Mouse (Mus musculus) left cerebral cortex, postnatal 25 days (tissue): ENCODE results near the gene Wdr24. TPM values are rescaled to one million over a fixed set of nuclear protein-coding genes. Genes with fewer than 3 reads are reported as not detected.
"Not testable (repeated sequence)": the region's sequence is repeated elsewhere in the genome, so short reads cannot be mapped to it uniquely, and the experiment has no call there.

Experiments
- DNase-seq, 2 experiments: peaks; one replicate each; pipeline ENCODE4 v3.0.0; 2022; ENCODE audit warnings: low spot score in 2 of 2, mixed read lengths in 1 of 2
- intact Hi-C: fragments of 180-260 bp; cut with DNase I; formaldehyde crosslinking; loops from one replicate; pipeline ENCODE4 v1.15.1; 2025
- total RNA-seq, 2 experiments: library from RNA; stranded (reverse); gene quantifications; 2 replicates each; pipeline ENCODE4 v1.2.3; 2021

Gene Wdr24
- total RNA-seq, 2 experiments from 2014 or later, result 25.1 to 25.4 TPM

DNA sequence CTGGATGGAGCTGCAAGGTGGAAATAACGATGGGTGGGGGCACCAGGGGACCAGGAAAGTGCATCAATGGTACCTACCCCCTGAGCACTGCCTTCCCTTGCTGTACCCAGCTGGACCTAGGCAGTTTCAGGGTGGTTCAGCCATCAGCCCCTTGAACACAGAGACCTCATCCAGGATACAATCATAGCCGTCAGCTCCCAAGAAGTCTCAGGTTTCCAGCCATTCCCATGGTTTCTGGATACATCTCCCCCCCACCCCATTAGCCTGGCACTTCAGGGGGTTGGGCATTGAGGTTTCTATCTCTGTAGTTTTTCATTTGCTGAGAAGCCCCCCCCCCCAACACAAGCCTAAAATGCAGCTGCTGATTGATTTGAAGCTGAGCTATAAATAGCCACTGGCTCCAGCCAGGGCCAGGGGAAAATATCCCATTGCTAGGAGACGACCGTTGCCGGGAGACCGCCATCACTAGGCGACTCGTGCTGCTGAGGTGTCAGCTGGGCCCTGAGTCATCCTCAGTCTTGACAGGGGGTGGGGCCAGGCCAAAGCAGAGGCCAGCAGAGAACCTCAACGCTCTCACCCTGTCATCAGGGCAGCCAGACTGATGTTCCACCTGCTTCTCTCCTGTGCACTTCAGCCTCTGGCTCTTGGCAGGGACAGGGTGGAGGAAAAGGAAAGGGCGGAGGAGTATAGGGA lies 20.5 kb upstream of the Wdr24 start:
- DNase-seq, result peak; percentile 88 to 94
- intact Hi-C loops, result loop anchor here (5.0 kb wide), 2 partner anchors 41 to 236 kb away; no protein-coding TSS in a partner anchor

DNA sequence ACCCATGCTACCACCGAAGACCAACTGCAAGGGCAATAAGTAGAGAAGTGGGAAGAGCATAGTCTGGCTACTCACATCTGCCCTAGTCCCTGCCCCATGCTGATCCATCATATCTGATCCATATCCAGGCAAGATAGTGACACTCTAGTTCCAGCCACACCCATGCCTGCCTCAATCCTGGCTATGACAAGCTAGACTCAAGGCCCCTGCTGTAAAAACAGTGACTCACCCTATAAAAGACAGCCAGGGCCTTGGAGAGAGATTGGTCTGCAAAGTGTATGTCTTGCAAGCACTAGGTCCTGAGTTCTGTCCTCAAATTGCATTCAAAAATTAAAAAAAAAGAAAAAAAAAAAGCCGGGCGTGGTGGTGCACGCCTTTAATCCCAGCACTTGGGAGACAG lies 16.9 kb upstream of the Wdr24 start:
- no peak for DNase-seq
- intact Hi-C loops, result loop anchor here (5.0 kb wide), 1 partner anchor 249 kb away; no protein-coding TSS in a partner anchor

- intact Hi-C loops, result loop anchor here (5.0 kb wide), 1 partner anchor 250 kb away; no protein-coding TSS in a partner anchor
- DNase-seq, result not testable (repeated sequence)
Observed at GRCm38 (mm10) chr17:25807452-25807851, 16.0 kb upstream of the Wdr24 start.

DNA sequence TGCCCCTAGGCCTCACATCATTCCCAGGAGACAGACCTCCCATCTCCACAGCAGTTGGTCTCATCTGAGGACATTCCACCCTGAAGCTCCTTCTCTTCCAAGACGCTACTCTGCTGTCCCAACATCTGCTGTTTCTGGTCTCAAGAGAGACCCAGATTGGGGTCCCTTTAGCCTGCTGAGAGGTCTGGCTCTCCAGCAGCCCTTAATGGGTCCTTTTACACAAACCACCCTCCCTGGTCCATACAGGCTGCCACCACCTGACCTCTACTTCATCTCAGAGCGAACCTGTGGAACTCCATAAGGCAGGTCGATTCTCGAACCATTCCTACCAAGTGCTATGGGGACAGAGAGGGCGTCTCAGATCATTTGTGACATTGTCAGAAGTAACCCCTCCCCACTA lies 15.4 kb upstream of the Wdr24 start:
- no peak for DNase-seq
- intact Hi-C loops, result loop anchor here (5.0 kb wide), 1 partner anchor 251 kb away; no protein-coding TSS in a partner anchor

DNA sequence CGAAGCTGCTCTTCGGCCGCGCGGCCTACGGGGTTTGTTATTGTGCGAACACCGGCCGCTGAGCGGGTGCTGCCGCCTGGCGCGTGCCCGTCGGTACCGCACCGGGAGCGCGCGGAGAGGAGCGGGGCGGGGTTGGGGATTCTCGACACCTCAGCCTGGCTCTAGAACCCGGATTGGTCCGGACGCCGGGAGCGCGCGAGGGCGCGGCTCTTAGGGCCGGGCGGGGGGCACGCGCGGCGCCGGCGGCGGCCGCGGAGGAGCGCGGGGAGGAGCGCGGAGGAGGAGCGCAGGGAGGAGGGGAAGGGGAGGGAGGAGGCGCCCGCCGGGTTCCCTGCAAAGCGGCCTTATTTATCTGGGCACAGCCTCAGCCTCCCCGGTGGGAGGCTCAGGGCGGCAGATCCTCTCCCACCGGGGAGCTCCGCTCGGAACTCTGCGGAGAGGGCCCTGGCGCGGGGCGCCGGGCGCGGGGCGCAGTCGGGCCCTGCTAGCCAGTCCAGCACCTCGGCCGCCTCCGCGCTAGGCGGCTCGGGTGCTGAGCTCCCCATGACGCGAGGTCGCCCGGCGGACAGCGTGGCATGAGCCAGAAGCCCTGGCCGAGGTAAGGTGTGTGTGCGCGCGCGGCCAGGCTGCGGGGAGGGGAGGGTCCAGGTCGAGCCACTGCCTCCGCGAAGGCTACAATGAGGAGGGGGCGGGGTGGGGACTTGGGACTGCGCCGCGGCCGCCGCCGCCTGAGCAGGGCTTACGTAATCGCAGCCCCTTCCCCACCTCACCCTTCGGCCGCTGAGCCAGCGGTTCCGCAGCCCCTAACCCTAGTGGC lies 14.4 kb upstream of the Wdr24 start, which contains the start of gene Fbxl16:
Gene Fbxl16, plus strand, starts transcription at position 297 of the 817 bp plus-strand sequence.
- DNase-seq, result peak; percentile 92 to 95
- intact Hi-C loops, result loop anchor here (5.0 kb wide), 1 partner anchor 252 kb away; no protein-coding TSS in a partner anchor

GRCm38 (mm10) chr17:25809606-25810340 lies 13.7 kb upstream of the Wdr24 start:
- intact Hi-C loops, result loop anchor here (5.0 kb wide), 1 partner anchor 252 kb away; no protein-coding TSS in a partner anchor
- peak in 1 of 2 experiments; percentile 60 for DNase-seq

DNA sequence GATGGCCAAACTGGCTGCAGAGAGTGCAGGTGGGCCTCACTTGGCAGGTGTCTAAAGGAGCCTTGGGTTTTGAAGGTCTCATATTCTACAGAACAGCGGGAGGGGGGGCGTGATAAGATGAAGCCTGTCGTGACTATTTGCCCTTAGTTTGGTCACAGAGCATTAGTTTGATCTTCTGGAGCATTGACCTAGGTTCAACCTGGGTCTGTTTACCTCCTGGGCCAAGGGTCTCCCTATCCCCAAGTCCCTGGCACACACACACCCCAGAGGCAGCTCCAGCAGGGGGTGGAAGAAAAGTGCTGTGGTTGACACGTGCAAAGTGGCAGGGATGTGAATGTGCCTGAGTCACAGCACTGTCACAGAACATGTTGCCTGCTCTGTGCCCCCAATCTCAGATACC lies 12.5 kb upstream of the Wdr24 start:
- intact Hi-C loops, result no loop called here
- DNase-seq, result no peak

- intact Hi-C loops, result loop anchor here (1.0 kb wide), 1 partner anchor 10 kb away; the partner anchor contains the start of gene Wdr24
- peak; percentile 86 to 96 for DNase-seq
Observed at GRCm38 (mm10) chr17:25813471-25813870, 10.0 kb upstream of the Wdr24 start.

GRCm38 (mm10) chr17:25817662-25818061 lies 5.8 kb upstream of the Wdr24 start:
- DNase-seq, result no peak
- intact Hi-C loops, result no loop called here

DNA sequence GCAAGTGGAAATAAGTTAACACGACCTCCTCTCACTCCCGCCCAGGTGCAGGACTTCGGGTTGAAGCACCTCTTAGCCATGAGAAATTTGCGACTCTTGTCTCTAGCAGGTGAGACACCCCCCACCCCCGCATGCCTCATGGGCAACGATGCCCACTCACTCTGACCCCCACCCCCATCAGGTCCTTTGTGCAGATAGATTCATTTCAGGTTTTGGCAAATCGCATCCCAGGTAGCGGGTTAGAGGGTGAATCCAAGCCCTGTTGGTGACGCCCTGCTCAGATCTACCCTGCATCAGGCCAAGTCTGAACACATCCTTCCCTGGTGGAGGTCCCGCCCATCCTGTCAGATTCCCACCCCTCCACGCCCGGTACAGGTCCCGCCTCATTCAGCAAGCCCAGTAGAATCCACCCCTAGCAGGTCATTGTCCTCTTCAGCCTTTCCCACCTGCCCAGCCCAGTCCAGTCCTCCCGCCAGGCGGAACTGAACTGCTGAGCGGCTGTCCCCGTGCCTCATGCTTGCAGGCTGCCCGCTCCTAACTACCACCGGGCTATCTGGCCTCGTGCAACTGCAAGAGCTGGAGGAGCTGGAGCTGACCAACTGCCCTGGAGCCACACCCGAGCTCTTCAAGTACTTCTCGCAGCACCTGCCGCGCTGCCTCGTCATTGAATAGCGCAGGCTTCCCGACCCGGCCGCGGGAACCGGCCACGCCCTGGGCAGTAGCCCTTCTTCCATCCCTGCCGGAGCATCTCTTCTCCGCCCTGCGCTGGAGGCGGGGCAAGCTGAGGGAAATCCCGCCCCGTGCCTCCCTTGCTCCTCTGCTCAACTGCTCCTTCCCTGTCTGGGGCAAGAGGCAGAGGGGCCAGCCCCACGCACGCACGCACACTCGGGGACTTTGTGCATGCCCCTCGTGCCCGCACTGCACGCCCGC lies 4.3 kb upstream of the Wdr24 start:
- intact Hi-C loops, result no loop called here
- DNase-seq, result no peak

- no peak for DNase-seq
Observed at GRCm38 (mm10) chr17:25824362-25825142, 1.1 kb downstream of the Wdr24 start.

GRCm38 (mm10) chr17:25825311-25825710 lies 1.9 kb downstream of the Wdr24 start:
- DNase-seq, result no peak
- intact Hi-C loops, result loop anchor here (2.0 kb wide), 1 partner anchor 41 kb away; the partner anchor contains the start of gene Haghl

More at GRCm38 (mm10) chr17:25824362-25825142, 1.1 kb downstream of the Wdr24 start:
- intact Hi-C loops, result loop anchor here (2.0 kb wide), 1 partner anchor 40 kb away; the partner anchor contains the start of gene Haghl

DNA sequence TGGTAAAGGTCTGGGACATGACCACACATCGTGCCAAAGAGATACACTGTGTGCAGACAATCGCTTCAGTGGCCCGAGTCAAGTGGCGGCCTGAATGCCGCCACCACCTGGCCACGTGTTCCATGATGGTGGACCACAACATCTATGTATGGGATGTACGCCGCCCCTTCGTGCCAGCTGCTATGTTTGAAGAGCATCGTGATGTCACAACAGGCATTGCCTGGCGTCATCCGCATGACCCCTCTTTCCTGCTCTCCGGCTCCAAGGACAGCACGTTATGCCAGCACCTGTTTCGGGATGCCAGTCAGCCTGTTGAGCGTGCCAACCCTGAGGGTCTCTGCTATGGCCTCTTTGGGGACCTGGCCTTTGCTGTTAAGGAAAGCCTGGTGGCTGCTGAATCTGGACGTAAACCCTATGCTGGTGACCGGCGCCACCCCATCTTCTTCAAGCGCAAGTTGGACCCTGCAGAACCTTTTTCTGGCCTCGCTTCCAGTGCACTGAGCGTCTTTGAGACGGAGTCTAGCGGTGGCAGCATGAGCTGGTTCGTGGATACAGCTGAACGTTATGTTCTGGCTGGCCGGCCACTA lies 2.6 kb downstream of the Wdr24 start:
- intact Hi-C loops, result loop anchor here (2.0 kb wide), 1 partner anchor 41 kb away; the partner anchor contains the start of gene Haghl
- no peak for DNase-seq

- DNase-seq, result no peak
Observed at GRCm38 (mm10) chr17:25827011-25827410, 3.6 kb downstream of the Wdr24 start.

DNA sequence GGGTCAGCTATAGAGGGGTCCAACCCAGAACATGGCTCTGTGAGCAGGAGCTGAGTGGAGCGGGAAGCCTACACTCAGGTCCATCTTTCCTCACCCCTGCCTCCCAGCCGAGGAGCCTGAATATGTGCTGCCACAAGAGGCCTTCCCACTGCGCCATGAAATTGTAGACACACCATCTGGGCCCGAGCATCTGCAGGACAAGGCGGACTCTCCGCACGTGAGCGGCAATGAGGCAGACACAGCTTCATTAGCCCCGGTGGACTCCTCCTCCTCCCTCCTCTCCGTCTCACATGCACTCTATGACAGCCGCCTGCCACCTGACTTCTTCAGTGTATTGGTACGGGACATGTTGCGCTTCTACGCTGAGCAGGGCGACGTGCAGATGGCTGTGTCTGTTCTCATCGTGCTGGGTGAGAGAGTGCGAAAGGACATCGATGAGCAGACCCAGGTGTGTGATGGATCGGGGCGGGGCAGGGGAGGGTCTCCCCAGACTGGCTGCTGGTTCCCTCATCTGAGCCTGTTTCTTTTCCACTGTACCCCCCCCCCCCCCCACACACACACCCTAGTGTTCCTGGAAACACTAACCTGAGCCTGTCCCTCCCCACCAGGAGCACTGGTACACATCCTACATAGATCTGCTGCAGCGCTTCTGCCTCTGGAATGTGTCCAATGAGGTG lies 4.3 kb downstream of the Wdr24 start:
- intact Hi-C loops, result no loop called here
- no peak for DNase-seq

More at GRCm38 (mm10) chr17:25827011-25827410, 3.6 kb downstream of the Wdr24 start:
- intact Hi-C loops, result no loop called here

- intact Hi-C loops, result no loop called here
- no peak for DNase-seq
Observed at GRCm38 (mm10) chr17:25828223-25828594, 4.8 kb downstream of the Wdr24 start.
